Mouse (Mus musculus) embryonic facial prominence, embryonic 10.5 days (tissue): ENCODE results near the gene Cdcp1. TPM values are rescaled to one million over a fixed set of nuclear protein-coding genes. Genes with fewer than 3 reads are reported as not detected.

Experiments used
- DNase-seq: peaks from one replicate; pipeline ENCODE4 v3.0.0-alpha.2; 2017; ENCODE audit warnings: low spot score
- H3K27ac ChIP-seq: fragments of 300-500 bp; sonication (generic); replicated peaks from 2 replicates; pipeline ENCODE4 v1.5.1; 2016; ENCODE audit warnings: mild to moderate bottlenecking
- H3K27me3 ChIP-seq: fragments of 300-500 bp; sonication (generic); replicated peaks from 2 replicates; pipeline ENCODE4 v1.6.1; 2016; ENCODE audit warnings: low read depth, mild to moderate bottlenecking; ENCODE audit not compliant: poor library complexity, severe bottlenecking
- H3K36me3 ChIP-seq: fragments of 300-500 bp; sonication (generic); replicated peaks from 2 replicates; pipeline ENCODE4 v1.6.1; 2016; ENCODE audit warnings: mild to moderate bottlenecking, moderate library complexity
- H3K4me1 ChIP-seq: fragments of 300-500 bp; sonication (generic); 2 replicates; pipeline ENCODE4 v1.6.1; 2016
- H3K4me3 ChIP-seq: fragments of 300-500 bp; sonication (generic); 2 replicates; pipeline ENCODE4 v1.5.1; 2016; ENCODE audit warnings: mild to moderate bottlenecking, moderate library complexity
- H3K9me3 ChIP-seq: fragments of 300-500 bp; sonication (generic); 2 replicates; pipeline ENCODE4 v1.6.1; 2016; ENCODE audit warnings: mild to moderate bottlenecking
- WGBS: fragments of 180-500 bp; shearing (Covaris S2); methylation state at CpG from one replicate; pipeline ENCODE4 v1.1.7; 2016; 5-methylcytosine and 5-hydroxymethylcytosine counted together
- polyA plus RNA-seq: library from polyadenylated mRNA; unstranded; fragments of >200 nt; fragmentation: Nextera tagmentation; extraction: Ambion mirVana; gene quantifications from 2 replicates; pipeline ENCODE4 v1.2.1, GENCODE M21; 2016

The Cdcp1 gene
- polyA plus RNA-seq, 1 experiment from 2014 or later: 6.0 TPM

GRCm38 (mm10) chr9:123136953-123137682 lies 78.7 kb downstream of the Cdcp1 start:
- 89% methylated on average over 7 of the region's 7 CpGs for WGBS
- 0 out of 2 replicates have a peak, but pooled peaks cover 3% of the 10 kb centered on the region for H3K4me1 ChIP-seq
- H3K4me3 ChIP-seq: no peak overlapping the region
- H3K27me3 ChIP-seq: no peaks in the 10 kb centered on the region
- H3K9me3 ChIP-seq: peaks cover 6% of the 10 kb centered on the region; the same call in 1 of the 2 replicates
- peaks cover 100% of the 10 kb centered on the region for H3K36me3 ChIP-seq
- no peak overlapping the region for H3K27ac ChIP-seq
- no peak for DNase-seq

- Histone ChIP-seq H3K27ac (no peak overlapping the region), H3K36me3 (peaks cover 100% of the 10 kb centered on the region), H3K9me3 (no peaks in the 10 kb centered on the region), H3K4me3 (no peak overlapping the region), H3K4me1 (no peaks in the 10 kb centered on the region), H3K27me3 (no peaks in the 10 kb centered on the region)
- WGBS: 93% methylated on average over 3 of the region's 3 CpGs
- DNase-seq: no peak
Observed at GRCm38 (mm10) chr9:123132994-123133393, 82.8 kb downstream of the Cdcp1 start.

- WGBS: 94% methylated on average over 6 of the region's 6 CpGs
- DNase-seq: no peak
- H3K9me3 ChIP-seq: no peaks in the 10 kb centered on the region
- no peaks in the 10 kb centered on the region for H3K27me3 ChIP-seq
- H3K4me3 ChIP-seq: no peak overlapping the region
- H3K36me3 ChIP-seq: peaks cover 99% of the 10 kb centered on the region
- no peaks in the 10 kb centered on the region for H3K4me1 ChIP-seq
- H3K27ac ChIP-seq: no peak overlapping the region
Observed at GRCm38 (mm10) chr9:123127663-123128062, 88.2 kb downstream of the Cdcp1 start.

- no peaks in the 10 kb centered on the region for H3K4me1 ChIP-seq
- peaks cover 99% of the 10 kb centered on the region for H3K36me3 ChIP-seq
Observed at GRCm38 (mm10) chr9:123124413-123124981, 91.3 kb downstream of the Cdcp1 start.

GRCm38 (mm10) chr9:123123571-123124412 lies 92.0 kb downstream of the Cdcp1 start:
- no peaks in the 10 kb centered on the region for H3K27me3 ChIP-seq
- no peak overlapping the region for H3K4me3 ChIP-seq
- 88% methylated on average over 6 of the region's 6 CpGs for WGBS
- peaks cover 99% of the 10 kb centered on the region for H3K36me3 ChIP-seq
- H3K27ac ChIP-seq: no peak overlapping the region
- DNase-seq: no peak
- no peaks in the 10 kb centered on the region for H3K9me3 ChIP-seq
- no peaks in the 10 kb centered on the region for H3K4me1 ChIP-seq

More at GRCm38 (mm10) chr9:123124413-123124981, 91.3 kb downstream of the Cdcp1 start:
- Histone ChIP-seq H3K9me3 (no peaks in the 10 kb centered on the region), H3K27ac (no peak overlapping the region), H3K4me3 (no peak overlapping the region), H3K27me3 (no peaks in the 10 kb centered on the region)
- 93% methylated on average over 2 of the region's 2 CpGs for WGBS
- DNase-seq: no peak

GRCm38 (mm10) chr9:123123017-123123416 lies 92.8 kb downstream of the Cdcp1 start:
- 92% methylated on average over 3 of the region's 3 CpGs for WGBS
- peaks cover 98% of the 10 kb centered on the region for H3K36me3 ChIP-seq
- no peak for DNase-seq
- no peak overlapping the region for H3K4me3 ChIP-seq
- H3K9me3 ChIP-seq: no peaks in the 10 kb centered on the region
- no peaks in the 10 kb centered on the region for H3K4me1 ChIP-seq
- H3K27me3 ChIP-seq: no peaks in the 10 kb centered on the region
- no peak overlapping the region for H3K27ac ChIP-seq

Other genes with a start within 250 kb of the Cdcp1 start
- 12.2 and 13.2 TPM in 2 replicates for gene Tmem42, start 194.7 kb downstream of the Cdcp1 start, polyA plus RNA-seq
- gene Tgm4, start 181.3 kb downstream of the Cdcp1 start, polyA plus RNA-seq: 0.31 and 0.63 TPM in 2 replicates
- gene Zdhhc3, start 102.8 kb downstream of the Cdcp1 start, polyA plus RNA-seq: 73.1 and 77.9 TPM in 2 replicates
- gene Exosc7, start 102.8 kb downstream of the Cdcp1 start, polyA plus RNA-seq: 129 and 143 TPM in 2 replicates
- gene Clec3b, start 65.1 kb downstream of the Cdcp1 start, polyA plus RNA-seq: 0.15 TPM in 1 of 2 replicates, not detected in the other
- gene Tmem158, start 44.7 kb upstream of the Cdcp1 start, polyA plus RNA-seq: 4.6 and 5.0 TPM in 2 replicates
- 705 and 749 TPM in 2 replicates for gene Lars2, start 150.9 kb upstream of the Cdcp1 start, polyA plus RNA-seq